In genomic region chr14:20724043-20724442, GRCm38 (mm10) we compare ENCODE assay signal across 9 mouse cellular contexts. TPM values are rescaled to one million over a fixed set of nuclear protein-coding genes. Genes with fewer than 3 reads are reported as not detected.
DNase-seq lines count a peak whose midpoint lies in the region.
"Had no signal": no experiment of that assay in that cellular context is flagged by ENCODE, and none has a peak within 500 bp of the region (broad histone marks: within the 10 kb centered on the region; RNA-seq: fewer than 3 reads in every experiment).

No protein-coding gene starts in this region.

- peak; percentile 63 for DNase-seq in layer of hippocampus, adult 11-12 months (ENCODE audit: low spot score)
- no peak for DNase-seq in layer of hippocampus, adult 9-11 months
- peak; percentile 48 for DNase-seq in R1 (ENCODE audit: low read depth, low spot score)
- peak; percentile 68 for DNase-seq in embryo, embryonic 11 days
- DNase-seq in heart, postnatal 14 days, result peak; percentile 67 to 82
- DNase-seq in layer of hippocampus, postnatal 10 days (ENCODE audit: low spot score in 2 of 2), result peak; percentile 79 to 82
- peak; percentile 65 for DNase-seq in mesoderm, embryonic 11.5 days (ENCODE audit: low read depth, low spot score)
- DNase-seq in thymus, postnatal 0 days (ENCODE audit: low spot score), result peak; percentile 46
- DNase-seq: liver, embryonic 13.5 days had no signal

- intact Hi-C loops in heart, postnatal 14 days (cut with DNase I), result loop anchor here (5.0 kb wide), 2 partner anchors 148 to 1108 kb away; no protein-coding TSS in a partner anchor

RNA-seq across cellular contexts. Expression of gene Ndst2, which starts 10.3 kb away (rescaled TPM):
- total RNA-seq in heart, postnatal 14 days (2021), result 10 to 100 TPM; 13.6 to 15.4 TPM
- total RNA-seq in layer of hippocampus, postnatal 10 days (2021), result 10 to 100 TPM; 17.9 to 19.4 TPM
- 9.2 and 9.8 TPM in 2 replicates for polyA plus RNA-seq in thymus, postnatal 0 days (2015; fragmentation: Nextera tagmentation; extraction: Ambion mirVana)

RNA-seq across cellular contexts. Expression of gene Zswim8, which starts 16.7 kb away (rescaled TPM):
- 10 to 100 TPM; 56.1 to 63.3 TPM for total RNA-seq in heart, postnatal 14 days (2021)
- 100 to 1,000 TPM; 132 to 152 TPM for total RNA-seq in layer of hippocampus, postnatal 10 days (2021)
- polyA plus RNA-seq in thymus, postnatal 0 days (2015; fragmentation: Nextera tagmentation; extraction: Ambion mirVana), result 11.3 and 16.1 TPM in 2 replicates

RNA-seq across cellular contexts. Expression of gene Chchd1, which starts 21.2 kb away (rescaled TPM):
- total RNA-seq in heart, postnatal 14 days (2021), result 100 to 1,000 TPM in 1 of 2 experiments, 10 to 100 TPM in 1; 87.4 to 104 TPM
- total RNA-seq in layer of hippocampus, postnatal 10 days (2021), result 10 to 100 TPM; 57.7 to 61.3 TPM
- polyA plus RNA-seq in thymus, postnatal 0 days (2015; fragmentation: Nextera tagmentation; extraction: Ambion mirVana), result 235 and 256 TPM in 2 replicates

RNA-seq across cellular contexts. Expression of gene Fut11, which starts 29.3 kb away (rescaled TPM):
- 10 to 100 TPM in 1 of 2 experiments, 1 to 10 TPM in 1; 8.9 to 10.1 TPM for total RNA-seq in heart, postnatal 14 days (2021)
- total RNA-seq in layer of hippocampus, postnatal 10 days (2021), result 10 to 100 TPM; 19.5 TPM
- 12.2 and 13.3 TPM in 2 replicates for polyA plus RNA-seq in thymus, postnatal 0 days (2015; fragmentation: Nextera tagmentation; extraction: Ambion mirVana)

RNA-seq across cellular contexts. Expression of gene Sec24c, which starts 49.9 kb away (rescaled TPM):
- 100 to 1,000 TPM in 1 of 2 experiments, 10 to 100 TPM in 1; 98.8 to 101 TPM for total RNA-seq in heart, postnatal 14 days (2021)
- total RNA-seq in layer of hippocampus, postnatal 10 days (2021), result 100 to 1,000 TPM; 108 to 109 TPM
- polyA plus RNA-seq in thymus, postnatal 0 days (2015; fragmentation: Nextera tagmentation; extraction: Ambion mirVana), result 52.2 and 56.8 TPM in 2 replicates
